Mouse (Mus musculus) E14TG2a.4 (cell line): Measurements from ENCODE around the gene Noto.
"Not testable (repeated sequence)": the region's sequence is repeated elsewhere in the genome, so short reads cannot be mapped to it uniquely, and the experiment has no call there.

ENCODE experiments used
- CTCF ChIP-seq: conservative IDR thresholded peaks from 2 replicates; pipeline ENCODE4 v1.5.1; 2014; ENCODE audit warnings: low read length
- POU5F1 ChIP-seq: IDR thresholded peaks from 2 replicates; pipeline ENCODE4 v1.6.1; 2014; ENCODE audit warnings: low read length, borderline replicate concordance

DNA sequence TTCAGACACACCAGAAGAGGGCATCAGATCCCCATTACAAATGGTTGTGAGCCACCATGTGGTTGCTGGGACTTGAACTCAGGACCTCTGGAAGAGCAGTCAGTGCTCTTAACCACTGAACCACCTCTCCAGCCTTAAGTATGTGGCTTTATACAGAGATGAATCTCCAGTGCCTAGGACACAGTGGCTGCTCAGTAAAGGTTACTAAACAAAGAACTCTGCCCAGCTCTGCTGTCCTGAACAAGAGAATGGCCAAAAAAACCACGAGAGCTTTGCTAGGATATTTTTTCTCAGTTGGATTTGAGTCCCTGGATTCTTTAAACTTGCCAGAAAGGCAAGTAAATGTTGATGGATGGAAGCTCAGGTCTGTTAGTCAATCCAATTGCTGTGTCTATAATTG lies 26.5 kb downstream of the Noto start:
- not testable (repeated sequence) for TF ChIP-seq CTCF, POU5F1
